ENCODE assay signal across 8 mouse cellular contexts in genomic region chr17:6947984-6948768, GRCm38 (mm10). TPM values are rescaled to one million over a fixed set of nuclear protein-coding genes. Genes with fewer than 3 reads are reported as not detected.
DNase-seq lines count a peak whose midpoint lies in the region; ATAC-seq lines count a peak whose summit lies in the region.
"Not testable (repeated sequence)": the region's sequence is repeated elsewhere in the genome, so short reads cannot be mapped to it uniquely, and the experiment has no call there.

Gene Rsph3b (minus strand): TSS chr17:6948682.

- H3K9ac ChIP-seq in hindbrain, embryonic 12.5 days: peak within 1 kb of the TSS; percentile 56

- peak; percentile 88 for DNase-seq in Muller cell, postnatal 12 days (ENCODE audit: inconsistent ontology term)
- peak; percentile 74 to 78 for DNase-seq in cerebellum, postnatal 14 days
- peak; percentile 74 to 78 for DNase-seq in frontal cortex, postnatal 14 days (ENCODE audit: low spot score in 2 of 2)
- peak; percentile 82 to 85 for DNase-seq in layer of hippocampus, postnatal 14 days (ENCODE audit: low spot score in 2 of 2)
- DNase-seq in lung, postnatal 10 days: peak; percentile 87
- peak; percentile 71 for DNase-seq in ovary, postnatal 14 days (ENCODE audit: low spot score)
- peak; percentile 86 for DNase-seq in thymus, postnatal 14 days

- H3K27ac ChIP-seq in hindbrain, embryonic 12.5 days: peak within 1 kb of the TSS; percentile 85

- H3K4me1 ChIP-seq in hindbrain, embryonic 12.5 days: not testable (repeated sequence)

- WGBS in hindbrain, embryonic 12.5 days: under 1% methylated on average over 73 of the region's 73 CpGs

- not testable (repeated sequence) for H3K36me3 ChIP-seq in hindbrain, embryonic 12.5 days

- ATAC-seq in hindbrain, embryonic 12.5 days (ENCODE audit: low FRiP score): peak; percentile 98

- peak within 1 kb of the TSS; percentile 62 for H3K4me2 ChIP-seq in hindbrain, embryonic 12.5 days (replicated peaks)

- peak within 1 kb of the TSS; percentile 52 for H3K4me3 ChIP-seq in hindbrain, embryonic 12.5 days

- not testable (repeated sequence) for H3K27me3 ChIP-seq in hindbrain, embryonic 12.5 days

- H3K9me3 ChIP-seq in hindbrain, embryonic 12.5 days (replicated peaks): not testable (repeated sequence)

RNA-seq across cellular contexts. Expression of gene Rsph3b, which starts in this region (rescaled TPM):
- polyA plus RNA-seq in hindbrain, embryonic 12.5 days (2016; fragmentation: Nextera tagmentation; extraction: Ambion mirVana): 45.4 and 45.7 TPM in 2 replicates
- 10 to 100 TPM; 32.8 to 35.7 TPM for total RNA-seq in layer of hippocampus, postnatal 14 days (2021)

Comparison
In these comparisons a context has a peak if more than half of its experiments do, and no peak if none do; other contexts are left out.
1. Peak in every context shown above with its lines: DNase-seq, ATAC-seq, H3K4me3 ChIP-seq and H3K27ac ChIP-seq.